Mouse (Mus musculus) thymus, postnatal 0 days (tissue): ENCODE data around the gene Fam186a. TPM values are rescaled to one million over a fixed set of nuclear protein-coding genes. Genes with fewer than 3 reads are reported as not detected.

Experiments
- DNase-seq: peaks from one replicate; pipeline ENCODE4 v3.0.0-alpha.2; 2015; ENCODE audit warnings: low spot score
- polyA plus RNA-seq: library from polyadenylated mRNA; unstranded; fragments of >200 nt; fragmentation: Nextera tagmentation; extraction: Ambion mirVana; gene quantifications from 2 replicates; pipeline ENCODE4 v1.2.1, GENCODE M21; 2015

Gene Fam186a
- polyA plus RNA-seq, 1 experiment from 2014 or later: not detected

DNA sequence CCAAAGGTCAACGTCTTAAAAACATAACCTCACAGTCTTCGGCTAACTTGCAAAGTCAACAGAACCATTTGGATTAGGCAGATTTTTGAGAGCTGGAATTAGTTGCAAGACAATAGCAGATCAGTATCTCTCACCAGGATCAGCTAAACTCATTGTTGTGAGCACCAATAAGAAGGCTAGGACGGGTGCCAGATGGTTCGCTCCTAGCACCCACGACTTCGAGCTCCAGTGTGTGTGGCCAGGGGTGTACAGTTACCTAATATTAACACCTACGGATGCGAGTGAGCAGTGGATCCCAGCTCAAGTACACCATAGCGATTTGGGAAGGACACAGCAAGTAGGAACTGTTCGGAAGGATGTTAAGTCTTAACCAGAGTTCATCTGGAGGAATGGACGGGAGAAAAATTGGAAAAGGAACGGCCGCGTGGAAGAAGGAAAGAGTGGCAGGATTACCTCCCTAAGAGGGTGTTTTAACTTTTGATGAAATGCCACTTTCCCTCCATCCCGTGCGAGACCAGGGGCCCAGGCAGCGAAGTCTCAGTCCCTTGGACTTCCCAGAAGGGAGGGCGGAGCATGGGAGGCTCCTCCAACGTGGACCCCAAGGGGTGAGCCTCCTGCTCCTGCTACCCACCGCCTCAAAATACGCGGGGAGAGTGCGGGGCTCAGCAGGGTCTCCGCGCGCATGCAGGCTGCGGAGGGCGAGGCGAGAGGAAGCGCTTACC lies 92.1 kb downstream of the Fam186a start:
- no peak for DNase-seq

- DNase-seq: no peak
Observed at GRCm38 (mm10) chr15:99872543-99872942, 94.3 kb downstream of the Fam186a start.

Other genes with a start within 250 kb of the Fam186a start
- 0.30 and 1.8 TPM in 2 replicates for gene Gpd1, start 249.5 kb downstream of the Fam186a start, polyA plus RNA-seq
- gene Cox14, start 241.4 kb downstream of the Fam186a start, polyA plus RNA-seq: 241 and 259 TPM in 2 replicates
- gene Cers5, start 194.2 kb downstream of the Fam186a start, polyA plus RNA-seq: 42.2 and 48.4 TPM in 2 replicates
- 30.9 and 31.8 TPM in 2 replicates for gene Lima1, start 91.6 kb downstream of the Fam186a start, polyA plus RNA-seq
- gene Larp4, start 3.0 kb upstream of the Fam186a start, polyA plus RNA-seq: 33.9 and 35.5 TPM in 2 replicates
- gene Dip2b, start 71.6 kb upstream of the Fam186a start, polyA plus RNA-seq: 7.9 and 9.5 TPM in 2 replicates